Mouse (Mus musculus) midbrain, embryonic 16.5 days (tissue): ENCODE results near the gene Ethe1. TPM values are rescaled to one million over a fixed set of nuclear protein-coding genes. Genes with fewer than 3 reads are reported as not detected.

Source experiments
- ATAC-seq: fragments of 200-750 bp; cut with Nextera tagmentation; 2 replicates; pipeline ENCODE4 v1.8.0; 2017; ENCODE audit warnings: moderate TSS enrichment
- H3K27ac ChIP-seq: fragments of 300-500 bp; sonication (generic); 2 replicates; pipeline ENCODE4 v1.5.1; 2014; ENCODE audit warnings: mild to moderate bottlenecking, low read length, mixed read lengths
- H3K27me3 ChIP-seq: fragments of 300-500 bp; sonication (generic); 2 replicates; pipeline ENCODE4 v1.6.1; 2014; ENCODE audit warnings: low read depth, low read length, mixed read lengths; ENCODE audit not compliant: control insufficient read depth, insufficient read depth
- H3K36me3 ChIP-seq: fragments of 300-500 bp; sonication (generic); 2 replicates; pipeline ENCODE4 v1.6.1; 2014; ENCODE audit warnings: mild to moderate bottlenecking, low read length, moderate library complexity, mixed read lengths; ENCODE audit not compliant: control insufficient read depth, insufficient read depth
- H3K4me1 ChIP-seq: fragments of 300-500 bp; sonication (generic); 2 replicates; pipeline ENCODE4 v1.6.1; 2014; ENCODE audit warnings: mild to moderate bottlenecking, low read length, mixed read lengths; ENCODE audit not compliant: control insufficient read depth, insufficient read depth
- H3K4me2 ChIP-seq: fragments of 300-500 bp; sonication (generic); 2 replicates; pipeline ENCODE4 v1.6.1; 2014; ENCODE audit warnings: mild to moderate bottlenecking, low read length, mixed read lengths
- H3K4me3 ChIP-seq: fragments of 300-500 bp; sonication (generic); 2 replicates; pipeline ENCODE4 v1.5.1; 2014; ENCODE audit warnings: low read depth, mild to moderate bottlenecking, low read length, moderate library complexity, mixed read lengths
- H3K9ac ChIP-seq: fragments of 300-500 bp; sonication (generic); 2 replicates; pipeline ENCODE4 v1.6.1; 2014; ENCODE audit warnings: low read depth, low read length, mixed read lengths
- H3K9me3 ChIP-seq: fragments of 300-500 bp; sonication (generic); replicated peaks from 2 replicates; pipeline ENCODE4 v1.6.1; 2014; ENCODE audit warnings: mild to moderate bottlenecking, low read length, mixed read lengths; ENCODE audit not compliant: control insufficient read depth, poor library complexity, severe bottlenecking
- WGBS: fragments of 180-500 bp; shearing (Covaris S2); extraction: QIAGEN DNeasy Blood & Tissue Kit; methylation state at CpG from one replicate; pipeline ENCODE4 v1.1.7; 2014; 5-methylcytosine and 5-hydroxymethylcytosine counted together
- polyA plus RNA-seq: library from polyadenylated mRNA; unstranded; fragments of >200 nt; fragmentation: Nextera tagmentation; extraction: Ambion mirVana; gene quantifications from 2 replicates; pipeline ENCODE4 v1.2.1, GENCODE M21; 2015

Gene Ethe1
- polyA plus RNA-seq, 1 experiment from 2014 or later, result 30.7 TPM

DNA sequence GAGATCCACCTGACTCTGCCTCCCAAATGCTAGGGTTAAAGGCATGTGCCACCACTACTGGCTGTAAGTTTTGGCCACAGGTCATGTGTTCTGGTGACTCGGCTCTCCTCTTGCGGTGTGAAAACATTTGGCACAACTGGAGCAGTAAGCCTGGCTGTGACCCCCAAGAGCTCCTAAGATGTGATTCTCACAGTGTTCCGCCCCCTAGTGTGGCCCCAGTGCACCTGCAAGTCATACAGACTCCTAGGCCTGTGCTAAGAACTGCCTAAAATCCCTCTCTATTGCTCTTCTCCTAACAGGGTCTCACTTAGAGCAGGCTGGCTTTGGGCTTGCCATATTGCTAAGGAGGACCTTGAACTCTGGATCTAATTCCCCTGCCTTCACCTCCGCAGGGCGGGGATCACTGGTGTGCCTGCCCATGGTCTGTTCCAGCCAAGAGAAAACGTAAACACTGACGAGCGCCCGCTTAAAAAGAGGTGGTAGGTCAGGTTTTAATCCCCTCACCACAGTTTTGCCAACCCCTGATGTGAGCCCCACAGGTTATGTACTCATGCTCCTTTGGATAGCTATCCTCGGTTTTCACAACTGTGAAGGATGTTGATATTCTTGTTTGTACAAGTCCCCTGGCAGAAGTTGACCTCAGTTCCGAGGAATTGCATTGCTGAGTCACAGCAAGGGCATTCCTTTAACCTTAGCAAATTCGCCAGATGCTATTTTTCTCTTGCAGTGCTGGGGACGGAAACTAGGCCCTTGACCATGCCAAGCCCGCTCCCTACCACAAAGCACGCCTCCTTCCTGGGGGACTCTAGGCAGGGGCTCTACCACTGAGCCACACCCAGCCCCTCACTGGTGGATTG is 12.1 kb downstream of the Ethe1 start:
- Histone ChIP-seq H3K9ac (no peak overlapping the region), H3K36me3 (no peaks in the 10 kb centered on the region), H3K4me3 (no peak overlapping the region), H3K27ac (no peak overlapping the region), H3K4me1 (peaks cover 5% of the 10 kb centered on the region), H3K9me3 (no peaks in the 10 kb centered on the region), H3K27me3 (peaks cover 5% of the 10 kb centered on the region; the same call in 1 of the 2 replicates), H3K4me2 (no peak overlapping the region)
- WGBS, result 80% methylated on average over 15 of the region's 15 CpGs
- ATAC-seq, result no peak

DNA sequence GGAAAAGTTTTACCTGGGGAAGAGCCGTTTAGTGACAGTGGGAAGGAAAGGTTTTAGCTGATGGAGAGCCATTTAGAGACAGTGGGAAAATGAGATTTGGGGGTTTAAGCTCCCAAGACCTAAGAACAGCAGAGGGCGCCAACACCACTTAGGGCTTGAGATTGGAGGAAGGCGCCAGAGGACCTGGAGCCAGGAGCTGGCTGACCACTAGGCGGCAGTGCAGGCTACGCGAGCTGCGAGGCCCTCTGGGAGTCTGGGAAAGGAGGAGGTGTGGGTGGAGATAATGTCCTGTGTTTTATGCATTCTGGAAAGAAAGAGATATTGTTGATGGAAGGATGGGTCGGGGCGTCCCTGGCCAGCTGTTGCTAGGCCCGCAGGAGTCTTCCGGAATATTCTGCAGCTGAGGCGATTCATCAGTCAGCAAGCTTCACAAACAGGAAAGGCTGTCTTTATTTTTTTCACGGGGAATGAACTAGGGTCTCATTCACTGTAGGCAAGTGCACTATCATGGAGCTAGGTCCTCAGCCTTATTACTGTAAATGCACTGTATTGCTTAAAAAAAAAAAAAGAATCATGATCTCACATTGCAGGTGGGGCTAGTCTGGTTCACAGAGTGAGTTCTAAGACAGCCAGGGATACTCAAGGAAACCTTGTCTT is 13.7 kb downstream of the Ethe1 start:
- Histone ChIP-seq H3K27me3 (no peaks in the 10 kb centered on the region), H3K9ac (peak overlapping the region; percentile 36; the same call in 1 of the 2 replicates), H3K4me3 (peak overlapping the region; percentile 17), H3K9me3 (no peaks in the 10 kb centered on the region), H3K36me3 (no peaks in the 10 kb centered on the region), H3K4me2 (peak overlapping the region; percentile 44), H3K27ac (peak overlapping the region; percentile 38), H3K4me1 (no peaks in the 10 kb centered on the region; the same call in 1 of the 2 replicates)
- WGBS, result 4% methylated on average over 13 of the region's 13 CpGs
- ATAC-seq, result peak; percentile 92

DNA sequence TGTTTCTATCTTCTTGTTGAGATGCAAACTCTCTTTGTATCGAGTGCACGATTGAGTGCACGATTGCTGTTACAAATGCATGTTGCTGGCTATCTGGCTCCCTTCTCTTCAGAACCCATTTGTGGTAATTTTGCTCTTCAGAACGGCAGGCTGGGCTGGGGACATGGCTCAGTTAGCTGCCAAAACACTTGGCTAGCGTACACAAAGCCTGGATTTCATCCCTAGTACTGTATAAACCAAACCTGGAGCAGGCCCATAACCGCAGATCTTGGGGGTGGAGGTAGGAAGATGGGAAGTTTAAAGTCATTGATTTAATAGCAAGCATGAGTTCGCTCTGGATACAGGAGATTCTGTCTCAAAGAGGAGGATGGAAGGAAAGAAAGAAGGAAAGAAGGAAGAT is 18.2 kb downstream of the Ethe1 start:
- 84% methylated on average over 7 of the region's 7 CpGs for WGBS
- H3K9ac ChIP-seq, result no peak overlapping the region
- H3K9me3 ChIP-seq, result no peaks in the 10 kb centered on the region
- no peak overlapping the region for H3K27ac ChIP-seq
- no peak for ATAC-seq
- H3K4me2 ChIP-seq, result no peak overlapping the region
- H3K4me1 ChIP-seq, result peaks cover 1% of the 10 kb centered on the region; the same call in 1 of the 2 replicates
- H3K27me3 ChIP-seq, result peaks cover 14% of the 10 kb centered on the region
- H3K36me3 ChIP-seq, result no peaks in the 10 kb centered on the region
- no peak overlapping the region for H3K4me3 ChIP-seq

DNA sequence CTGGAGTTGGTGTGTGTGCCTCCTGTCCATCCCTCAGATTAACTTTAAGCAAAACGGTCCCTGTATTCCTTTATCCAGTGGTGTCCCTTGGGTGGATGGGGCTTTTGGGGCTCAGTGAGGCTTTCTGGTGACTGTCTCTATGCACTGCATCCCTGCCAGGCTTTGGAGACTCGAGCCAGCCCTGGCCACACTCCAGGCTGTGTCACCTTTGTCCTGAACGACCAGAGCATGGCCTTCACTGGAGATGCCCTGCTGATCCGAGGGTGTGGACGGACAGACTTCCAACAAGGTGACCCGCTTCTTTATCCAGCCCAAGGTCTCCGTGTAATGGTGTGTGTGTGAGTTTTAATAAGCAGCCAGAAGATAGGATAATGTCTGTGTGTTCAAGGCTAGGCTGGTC is 18.7 kb downstream of the Ethe1 start:
- 80% methylated on average over 7 of the region's 7 CpGs for WGBS
- ATAC-seq, result no peak
- Histone ChIP-seq H3K4me2 (no peak overlapping the region), H3K27ac (no peak overlapping the region), H3K36me3 (no peaks in the 10 kb centered on the region), H3K9me3 (no peaks in the 10 kb centered on the region), H3K27me3 (peaks cover 19% of the 10 kb centered on the region), H3K4me3 (no peak overlapping the region), H3K9ac (no peak overlapping the region), H3K4me1 (peaks cover 6% of the 10 kb centered on the region)

DNA sequence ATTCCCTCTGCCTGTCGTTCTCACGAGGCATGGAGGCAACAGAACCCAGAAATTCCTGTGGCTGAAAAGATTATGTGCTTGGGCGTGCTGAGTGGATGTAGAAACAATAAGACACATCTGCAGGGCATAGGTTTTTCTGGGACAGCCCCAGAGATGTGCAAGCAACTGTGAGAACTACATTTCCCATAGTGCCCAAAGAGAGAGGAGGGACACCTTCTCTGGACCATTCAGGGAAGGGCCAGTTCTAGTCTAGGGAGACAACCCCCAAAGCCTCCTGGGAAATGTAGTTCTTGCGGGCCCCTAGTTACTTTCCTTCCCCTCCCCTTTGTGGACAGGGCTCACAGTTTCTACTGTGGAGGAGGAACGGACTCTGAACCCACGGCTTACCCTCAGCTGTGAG is 20.7 kb downstream of the Ethe1 start:
- H3K4me2 ChIP-seq, result no peak overlapping the region
- H3K27ac ChIP-seq, result no peak overlapping the region
- H3K9me3 ChIP-seq, result no peaks in the 10 kb centered on the region
- peak; percentile 82 for ATAC-seq
- H3K4me1 ChIP-seq, result peaks cover 14% of the 10 kb centered on the region
- H3K9ac ChIP-seq, result no peak overlapping the region
- 49% methylated on average over 6 of the region's 6 CpGs for WGBS
- no peak overlapping the region for H3K4me3 ChIP-seq
- H3K36me3 ChIP-seq, result no peaks in the 10 kb centered on the region
- peaks cover 36% of the 10 kb centered on the region for H3K27me3 ChIP-seq

DNA sequence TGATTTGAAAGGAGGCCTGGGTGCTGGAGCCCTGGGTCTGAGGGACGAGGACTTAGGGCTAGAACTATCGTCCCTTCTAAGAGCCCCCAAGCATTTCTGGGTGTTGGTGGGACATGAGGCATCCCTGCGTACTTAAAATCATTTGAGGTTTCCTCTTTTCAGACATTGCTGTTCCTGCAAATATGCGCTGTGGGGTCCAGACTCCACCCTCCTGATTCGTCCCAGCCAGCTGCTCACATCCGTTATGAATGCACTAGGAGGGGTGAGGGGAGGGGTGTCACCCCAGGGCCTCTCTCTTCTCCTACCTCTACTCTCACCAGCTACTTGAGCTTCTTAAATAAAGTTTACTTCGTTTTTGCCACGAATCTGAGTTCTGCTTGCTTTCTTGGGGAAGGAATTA is 21.2 kb downstream of the Ethe1 start:
- Histone ChIP-seq H3K4me3 (no peak overlapping the region), H3K4me2 (no peak overlapping the region), H3K9me3 (no peaks in the 10 kb centered on the region), H3K4me1 (peaks cover 14% of the 10 kb centered on the region), H3K27ac (no peak overlapping the region), H3K36me3 (no peaks in the 10 kb centered on the region), H3K9ac (no peak overlapping the region), H3K27me3 (peaks cover 42% of the 10 kb centered on the region)
- peak; percentile 15; the same call in 1 of the 2 replicates for ATAC-seq
- 78% methylated on average over 8 of the region's 8 CpGs for WGBS

DNA sequence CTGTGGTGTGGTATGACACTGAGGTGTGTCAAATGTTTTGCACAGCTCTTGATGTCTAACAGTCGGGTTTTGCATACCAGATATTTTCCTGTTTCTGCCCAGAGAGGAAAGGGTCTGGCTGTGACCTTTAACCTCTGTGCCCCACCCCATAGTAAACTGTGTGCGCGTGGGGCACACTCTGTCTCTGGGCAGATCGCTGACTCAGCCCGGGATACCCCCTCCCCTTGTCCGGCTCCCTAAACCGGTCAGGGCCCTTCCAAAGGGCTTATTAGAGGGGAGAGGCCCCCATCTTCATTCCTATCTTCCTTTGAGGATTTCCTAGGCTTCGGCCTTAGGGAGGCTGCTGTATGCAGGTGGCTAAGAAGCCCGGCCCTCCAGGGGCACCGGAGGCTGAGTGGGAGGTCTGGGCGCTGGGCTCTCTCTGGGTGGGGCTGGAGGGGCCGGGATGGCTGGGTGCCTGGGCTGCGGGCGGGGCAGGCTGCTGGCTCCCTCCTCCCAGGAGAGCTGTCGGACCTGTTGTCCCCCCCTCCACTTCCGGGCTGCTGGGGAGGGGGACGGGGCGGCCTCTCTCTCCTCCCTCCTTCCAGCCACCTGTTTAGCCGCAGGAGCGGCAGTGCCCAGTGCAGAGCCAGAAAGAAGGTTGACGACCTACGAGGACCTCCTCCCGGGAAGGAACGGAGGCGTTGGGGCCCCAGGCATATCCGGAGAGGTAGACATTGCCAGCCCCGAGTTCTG is 23.0 kb downstream of the Ethe1 start, which contains the start of gene Phldb3:
Gene Phldb3 (plus strand): TSS at position 620 of the 735 bp plus-strand sequence.
- ATAC-seq, result no peak
- Histone ChIP-seq H3K27ac (no peak within 1 kb of the TSS), H3K36me3 (no peaks in the 10 kb centered on the region), H3K4me2 (peak within 1 kb of the TSS; percentile 56), H3K4me1 (peaks cover 14% of the 10 kb centered on the region), H3K9ac (peak within 1 kb of the TSS; percentile 14; the same call in 1 of the 2 replicates), H3K4me3 (peak within 1 kb of the TSS; percentile 36), H3K27me3 (peaks cover 43% of the 10 kb centered on the region), H3K9me3 (no peaks in the 10 kb centered on the region)
- 2% methylated on average over 27 of the region's 27 CpGs for WGBS

DNA sequence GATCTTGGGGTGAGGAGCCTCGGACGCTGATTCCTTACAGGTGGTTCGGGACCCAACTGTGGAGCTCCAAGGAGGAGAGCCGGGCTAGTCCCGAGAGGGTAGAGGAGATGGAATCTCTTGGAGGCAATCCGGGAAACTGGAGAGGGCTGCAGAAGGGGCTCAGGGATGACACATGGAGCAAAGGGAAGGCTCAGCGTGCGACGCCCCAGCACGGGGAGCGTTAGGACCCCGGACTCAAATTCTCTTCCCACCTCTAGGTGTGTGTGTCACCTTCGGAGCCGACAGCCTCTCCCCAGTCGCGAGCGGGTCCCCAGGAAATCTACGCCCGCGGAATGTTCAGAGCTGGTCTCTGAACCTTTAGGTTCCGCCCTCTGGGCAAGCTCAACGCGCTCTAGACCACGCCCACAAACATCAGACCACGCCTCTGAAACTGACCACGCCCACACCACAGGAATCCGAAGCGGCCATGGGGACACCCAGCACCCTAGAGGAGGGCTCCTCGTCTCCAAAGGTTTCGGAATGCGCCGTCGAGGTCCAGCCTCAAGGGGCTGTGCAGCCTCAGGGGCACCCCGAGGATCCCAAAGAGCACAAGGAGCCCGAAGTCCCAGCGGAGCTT is 23.6 kb downstream of the Ethe1 start:
- ATAC-seq, result no peak
- H3K9me3 ChIP-seq, result no peaks in the 10 kb centered on the region
- WGBS, result 1% methylated on average over 36 of the region's 36 CpGs
- no peaks in the 10 kb centered on the region for H3K36me3 ChIP-seq
- no peak overlapping the region for H3K27ac ChIP-seq
- H3K4me2 ChIP-seq, result peak overlapping the region; percentile 56
- H3K4me1 ChIP-seq, result peaks cover 14% of the 10 kb centered on the region
- peak overlapping the region; percentile 14; the same call in 1 of the 2 replicates for H3K9ac ChIP-seq
- peak overlapping the region; percentile 36 for H3K4me3 ChIP-seq
- H3K27me3 ChIP-seq, result peaks cover 43% of the 10 kb centered on the region
